Mouse (Mus musculus): ENCODE measurements at regions not wholly inside any gene's neighbourhood (a gene's known extent, or its start where the extent isn't known, plus 50 kb on each side); places are given as distances from the start of the nearest gene placed in this dataset.

GRCm38 (mm10) chr8:49274031-49274430 lies 430.3 kb upstream of the Tenm3 start:
- TF ChIP-seq CTCF (IDR thresholded peaks at IDR 0.05; ENCODE audit: low read depth), result no peak
- TF ChIP-seq EP300 (optimal IDR thresholded peaks at IDR 0.05), result no peak
